Mouse (Mus musculus): ENCODE data around the gene Abcc6.
A peak's percentile ranks its signal among the peaks of the same experiment; 100 is the strongest.

The Abcc6 gene

DNA sequence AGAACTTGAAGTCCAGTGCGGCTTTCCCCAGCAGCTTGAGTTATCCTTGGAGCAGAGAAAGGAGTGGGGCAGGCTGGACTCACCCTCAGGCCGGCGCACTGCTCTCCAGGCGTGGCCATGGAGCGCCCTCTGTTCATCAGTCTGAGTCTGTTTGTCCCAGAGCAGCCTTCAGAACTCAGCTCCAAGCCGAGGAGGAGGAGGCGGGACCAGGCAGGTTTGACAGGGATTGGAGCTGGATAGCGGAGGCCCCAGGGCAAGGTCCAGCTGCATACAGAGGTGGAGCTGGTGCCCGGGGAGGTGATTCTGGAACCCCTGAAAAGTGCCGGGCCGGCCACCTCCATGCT, at the start of gene Abcc6:
Abcc6 (minus strand) TSS at position 158 of the 344 bp plus-strand sequence.
- peak; percentile 86 to 91 for DNase-seq

DNA sequence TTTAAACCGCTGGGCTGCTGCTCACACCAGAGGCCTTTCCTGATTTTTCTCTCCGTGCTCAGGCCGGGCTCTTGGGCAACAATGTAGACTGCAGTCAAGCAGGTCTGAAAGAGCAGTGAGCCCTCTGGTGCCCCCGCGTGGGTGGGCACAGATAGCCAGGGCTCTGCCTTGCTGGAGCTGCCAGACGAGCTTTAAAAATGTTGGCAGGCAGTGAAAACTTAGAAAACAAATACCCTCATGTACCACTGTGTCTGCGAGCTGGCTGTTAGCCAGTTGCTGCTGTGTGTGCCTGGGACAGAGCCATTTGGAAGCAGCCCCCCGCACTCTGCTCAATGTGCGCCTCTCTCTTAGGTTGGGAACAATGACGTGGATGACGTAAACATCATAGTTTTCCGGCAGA, 47.6 kb upstream of the Abcc6 start:
- DNase-seq, result no peak

DNA sequence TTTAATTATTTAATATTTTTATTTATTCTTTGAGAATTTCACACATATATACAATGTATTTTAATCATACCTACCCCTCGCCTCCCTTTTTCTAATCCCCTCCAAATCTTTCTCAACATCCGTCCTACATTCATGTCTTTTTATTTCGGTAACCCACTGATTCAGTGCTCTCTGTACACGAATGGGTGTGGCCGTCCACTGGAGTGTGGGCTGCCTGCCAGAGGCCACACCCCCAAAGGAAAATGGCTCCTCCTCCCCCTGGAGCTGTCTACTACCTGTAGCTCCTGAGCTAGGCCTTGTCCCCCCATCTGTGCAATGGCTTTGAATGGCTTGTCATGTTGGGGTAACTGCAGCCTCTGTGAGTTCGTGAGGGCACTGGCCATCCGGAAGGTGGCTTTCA, 46.7 kb upstream of the Abcc6 start:
- no peak for DNase-seq

DNA sequence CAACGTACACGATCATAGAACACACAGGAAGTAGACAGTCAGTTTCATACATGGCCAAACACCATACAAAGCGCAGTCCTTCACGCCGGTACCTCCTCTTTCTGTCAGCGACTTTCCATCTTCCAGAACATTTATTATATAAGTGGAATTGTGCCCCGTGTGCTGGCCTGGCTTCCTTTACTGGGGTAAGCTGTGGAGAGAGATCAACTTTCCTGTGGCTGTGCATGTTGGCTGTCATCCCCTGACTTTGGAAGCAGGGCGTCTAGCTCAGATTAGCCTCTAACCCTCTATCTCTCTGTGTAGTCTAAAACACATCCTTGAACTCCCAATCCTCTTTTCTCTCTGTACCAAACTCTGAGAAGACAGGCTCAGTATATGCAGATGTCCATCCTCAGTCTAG, 38.7 kb upstream of the Abcc6 start:
- no peak for DNase-seq

DNA sequence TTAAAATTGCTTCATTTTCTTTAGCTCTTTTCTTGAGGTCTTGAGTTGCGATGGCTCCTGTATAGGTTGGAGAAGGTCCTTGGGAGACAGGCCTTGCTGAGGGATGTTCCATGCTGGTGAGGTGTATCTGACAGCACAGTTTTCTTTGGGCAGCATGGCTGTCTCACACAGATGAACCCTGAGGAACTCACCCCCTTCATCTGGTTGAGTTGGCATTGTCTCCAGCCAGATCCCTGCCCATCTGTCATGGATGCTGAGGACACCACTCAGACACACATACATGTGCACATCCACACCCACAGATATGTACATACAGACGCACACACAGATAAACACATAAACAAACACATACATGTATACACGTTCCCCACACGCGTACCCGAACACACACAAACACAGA, 33.2 kb upstream of the Abcc6 start:
- DNase-seq, result no peak

DNA sequence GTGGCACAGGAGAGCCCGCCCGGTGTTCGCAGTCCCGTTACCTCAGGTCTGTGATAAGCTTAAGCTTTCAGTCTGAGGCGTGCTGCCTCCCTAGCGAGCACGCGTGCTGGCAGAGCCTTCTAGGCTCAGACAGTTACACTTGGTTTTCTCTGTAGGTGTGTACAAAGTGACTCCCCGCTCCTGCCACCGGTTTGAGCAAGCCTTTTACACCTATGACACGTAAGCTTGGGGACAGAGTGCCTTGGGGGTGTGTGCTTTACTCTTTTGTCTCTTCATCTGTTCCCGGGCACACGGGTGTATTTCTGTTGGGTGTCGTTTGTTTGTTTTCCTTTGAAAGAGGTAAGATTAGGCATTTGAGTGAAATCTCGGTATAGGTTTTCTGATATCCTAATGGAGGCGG, 31.5 kb upstream of the Abcc6 start:
- DNase-seq, result no peak

DNA sequence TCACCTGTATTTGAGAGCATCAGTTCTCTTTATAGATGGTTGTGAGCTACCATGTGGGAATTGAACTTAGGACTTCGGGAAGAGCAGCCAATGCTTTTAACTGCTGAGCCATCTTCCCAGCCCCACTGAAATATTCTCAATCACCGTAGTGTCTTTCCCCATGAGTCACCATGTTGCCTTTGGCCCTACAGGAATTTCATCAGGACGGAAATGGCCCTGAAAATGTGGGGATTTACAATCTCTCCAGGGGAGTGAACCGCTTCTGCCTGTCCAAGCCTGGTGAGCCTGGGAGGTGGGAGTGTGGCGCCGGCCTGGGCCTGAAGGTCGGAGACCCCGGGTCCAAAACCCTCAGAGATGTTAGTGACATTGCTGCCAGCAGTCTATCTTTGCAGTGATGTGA, 30.6 kb upstream of the Abcc6 start:
- no peak for DNase-seq

DNA sequence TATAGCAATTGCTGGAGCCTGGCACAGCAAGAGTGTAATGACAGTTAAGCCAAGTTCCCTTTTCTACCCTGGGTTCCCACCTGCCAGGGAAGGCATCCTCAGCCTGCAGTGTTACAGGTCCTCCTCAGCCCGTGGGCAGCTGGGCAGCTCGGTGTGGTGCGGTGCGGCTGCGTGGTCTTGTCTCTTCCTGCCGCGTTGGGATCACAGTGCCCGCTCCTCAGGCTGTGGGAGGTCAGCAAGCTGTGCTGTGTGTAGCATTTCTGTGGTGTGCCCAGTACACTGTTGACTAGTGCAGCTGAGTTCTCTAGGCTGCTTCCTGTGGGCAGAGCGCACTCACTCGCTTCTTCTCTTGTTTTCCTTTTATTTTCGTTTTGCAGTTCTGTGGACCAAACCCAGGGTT, 28.8 kb upstream of the Abcc6 start:
- no peak for DNase-seq

DNA sequence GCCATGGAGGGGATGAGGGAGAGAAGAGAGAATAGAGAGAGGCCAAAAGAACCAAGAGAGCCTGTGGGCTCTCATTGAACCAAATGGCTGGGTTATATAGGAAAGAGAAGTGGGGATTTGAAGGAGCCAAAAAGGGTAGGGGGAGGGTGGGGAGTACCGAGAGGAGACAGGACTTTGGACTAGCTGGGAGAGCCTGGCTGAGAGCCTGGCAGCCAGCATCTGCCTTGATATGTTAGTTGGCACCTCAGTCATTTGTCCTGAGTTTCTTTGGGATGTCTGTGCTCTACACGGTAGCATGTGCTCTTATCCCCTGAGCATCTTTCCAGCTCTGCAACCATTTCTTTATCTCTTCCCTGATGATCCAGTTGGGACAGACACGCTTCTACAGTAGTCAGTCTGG, 23.5 kb upstream of the Abcc6 start:
- DNase-seq, result no peak

DNA sequence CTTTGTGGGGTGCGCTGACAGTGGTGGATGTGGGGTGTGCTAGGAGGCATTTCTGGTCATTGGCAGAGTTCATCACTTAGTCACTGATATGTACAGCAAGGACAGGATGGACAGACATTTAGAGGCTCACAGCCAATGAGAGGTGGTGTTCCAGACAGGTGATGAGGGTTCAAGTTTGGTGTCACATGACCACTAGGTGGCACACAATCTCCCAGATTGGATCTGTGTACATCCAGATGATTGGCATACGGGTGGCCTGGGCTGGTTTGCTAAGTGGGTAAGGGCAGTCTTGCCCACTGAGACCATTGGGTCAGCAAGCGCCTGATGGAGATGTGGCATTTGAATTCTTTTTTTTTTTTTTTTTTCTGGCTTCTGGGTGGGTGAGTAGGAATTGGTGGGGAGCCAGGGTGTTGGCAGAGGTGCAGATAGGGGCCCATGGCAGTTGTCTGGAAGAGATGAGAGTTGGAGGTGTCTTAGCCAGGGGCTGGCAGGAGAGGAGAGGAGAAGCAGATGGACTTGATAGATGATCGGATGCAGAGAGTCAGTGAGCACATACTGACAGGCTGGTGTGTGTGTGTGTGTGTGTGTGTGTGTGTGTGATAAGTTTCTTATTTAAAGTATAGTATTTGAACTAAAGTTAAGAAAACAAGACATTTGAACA, 22.2 kb upstream of the Abcc6 start:
- DNase-seq, result peak in 1 of 2 experiments; percentile 26

DNA sequence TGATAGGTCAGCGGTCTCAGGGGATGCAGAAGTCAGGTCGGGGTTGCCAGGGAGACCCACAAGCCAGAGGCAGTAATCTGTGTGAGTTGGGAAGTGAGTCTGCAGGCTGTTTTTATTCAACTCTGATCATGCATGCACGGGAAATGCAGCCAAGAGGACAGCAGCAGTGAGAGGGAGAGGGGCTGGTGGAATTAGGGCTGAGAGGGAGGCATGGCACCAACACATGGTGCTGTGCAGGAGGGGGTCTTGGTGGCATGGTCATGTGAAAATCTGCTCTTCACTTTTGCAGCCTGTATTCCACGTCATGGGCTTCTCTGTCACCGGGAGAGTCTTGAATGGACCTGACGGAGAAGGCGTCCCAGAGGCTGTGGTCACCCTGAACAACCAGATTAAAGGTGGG, 19.9 kb upstream of the Abcc6 start:
- DNase-seq, result no peak

DNA sequence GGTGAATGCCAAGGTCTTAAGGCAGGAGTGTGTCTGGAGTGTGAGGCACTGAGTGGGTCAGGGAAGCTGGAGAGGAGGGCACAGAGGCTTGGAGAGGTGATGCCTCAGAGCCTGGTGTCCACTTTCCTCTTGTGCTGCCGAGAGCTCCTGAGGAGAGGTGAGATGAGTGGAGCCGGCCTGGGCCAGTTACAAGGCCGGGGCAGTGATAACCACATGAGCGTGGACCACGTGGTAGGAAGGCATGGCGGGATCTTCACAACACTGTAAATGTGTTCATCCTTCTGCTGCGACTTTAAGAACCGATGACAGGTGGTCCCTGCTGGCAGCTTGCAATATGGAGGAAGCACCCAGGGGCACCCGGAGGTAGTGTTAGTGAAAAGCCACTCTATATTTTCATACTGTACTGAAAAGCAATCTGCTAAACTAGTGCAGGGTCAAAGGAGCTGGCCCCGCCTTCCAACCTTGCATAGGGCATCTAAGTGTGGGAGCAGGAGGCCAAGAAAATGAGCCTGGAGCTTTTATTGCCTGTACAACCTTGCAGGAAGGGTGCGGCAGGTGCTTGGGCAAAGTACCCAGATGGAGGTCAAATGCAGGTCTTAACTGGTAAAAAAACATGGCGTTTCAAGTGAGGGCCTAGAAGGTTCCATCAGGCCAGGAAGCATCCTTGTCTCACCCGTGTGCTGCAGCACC, 17.9 kb upstream of the Abcc6 start:
- DNase-seq, result no peak

DNA sequence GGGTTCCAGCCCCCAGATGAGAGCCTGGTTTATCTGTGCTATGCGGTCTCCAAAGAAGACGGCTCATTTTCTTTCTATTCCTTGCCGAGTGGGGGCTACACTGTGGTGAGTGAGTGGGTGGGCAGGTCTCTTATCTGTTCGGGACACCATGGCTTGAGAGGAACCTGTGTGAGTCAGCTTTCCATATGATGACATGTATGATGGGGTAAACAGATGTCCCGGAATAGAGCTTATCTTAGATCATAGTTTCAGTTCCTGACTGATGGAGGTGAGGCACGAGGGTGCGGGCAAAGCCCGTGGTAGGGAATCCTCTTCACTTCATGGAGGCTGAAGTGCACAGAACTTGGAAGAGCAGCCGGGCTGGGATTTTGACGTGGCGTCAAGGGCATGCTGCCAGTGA, 15.8 kb upstream of the Abcc6 start:
- DNase-seq, result no peak

DNA sequence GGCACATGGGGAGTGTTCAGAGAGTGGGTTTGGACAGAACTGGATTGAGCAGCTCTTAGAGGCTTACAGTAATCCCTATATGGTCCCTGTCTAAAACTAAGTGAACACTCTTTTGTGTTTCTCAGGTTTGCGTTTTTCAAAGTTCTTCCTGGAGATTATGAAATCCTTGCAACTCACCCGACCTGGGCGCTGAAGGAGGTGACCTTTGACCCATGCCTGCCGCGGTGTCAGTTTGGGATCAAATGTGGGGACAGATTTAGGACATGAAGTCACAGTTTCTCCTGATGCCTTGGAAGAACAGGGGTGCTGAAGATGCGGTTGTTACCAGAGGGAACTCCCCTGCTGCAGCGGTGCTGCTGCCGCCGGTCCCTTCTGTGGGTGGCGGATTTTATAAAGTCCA, 14.0 kb upstream of the Abcc6 start:
- DNase-seq, result no peak

DNA sequence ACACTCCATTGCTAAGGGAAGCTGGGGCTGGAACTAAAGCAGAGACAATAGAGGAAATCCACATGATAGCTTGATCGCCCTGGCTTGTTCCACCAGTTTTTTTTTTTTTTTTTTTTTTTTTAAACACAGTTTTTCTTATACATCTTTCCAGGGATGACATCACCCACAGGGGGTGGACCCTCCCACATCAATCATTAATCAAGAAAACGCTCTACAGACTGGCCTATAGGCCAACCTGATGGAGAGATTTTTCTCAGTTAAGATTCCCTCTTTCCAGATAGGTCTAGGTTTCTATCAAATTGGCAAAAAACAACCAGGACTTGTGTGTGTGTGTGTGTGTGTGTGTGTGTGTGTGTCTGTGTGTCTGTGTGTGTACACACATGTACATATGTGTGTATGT, 9.8 kb upstream of the Abcc6 start:
- DNase-seq, result no peak

DNA sequence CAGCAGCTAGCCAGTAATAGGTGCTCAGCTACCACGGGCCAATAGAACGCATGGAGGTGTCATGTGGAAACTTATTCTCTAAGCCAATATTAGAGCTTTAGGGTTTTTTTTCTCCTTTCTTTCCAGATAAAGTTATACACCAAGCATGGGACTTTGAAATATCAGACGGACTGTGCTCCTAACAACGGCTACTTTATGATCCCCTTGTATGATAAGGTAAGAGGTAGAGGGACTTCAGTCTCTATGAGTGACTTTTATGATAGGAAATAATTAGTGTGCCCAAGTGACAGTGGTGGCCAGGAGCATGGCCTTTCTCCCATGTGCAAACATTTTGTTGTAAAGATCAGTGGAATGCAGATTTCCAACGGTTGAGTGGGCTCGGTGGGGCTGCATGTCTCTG, 7.3 kb upstream of the Abcc6 start:
- no peak for DNase-seq

DNA sequence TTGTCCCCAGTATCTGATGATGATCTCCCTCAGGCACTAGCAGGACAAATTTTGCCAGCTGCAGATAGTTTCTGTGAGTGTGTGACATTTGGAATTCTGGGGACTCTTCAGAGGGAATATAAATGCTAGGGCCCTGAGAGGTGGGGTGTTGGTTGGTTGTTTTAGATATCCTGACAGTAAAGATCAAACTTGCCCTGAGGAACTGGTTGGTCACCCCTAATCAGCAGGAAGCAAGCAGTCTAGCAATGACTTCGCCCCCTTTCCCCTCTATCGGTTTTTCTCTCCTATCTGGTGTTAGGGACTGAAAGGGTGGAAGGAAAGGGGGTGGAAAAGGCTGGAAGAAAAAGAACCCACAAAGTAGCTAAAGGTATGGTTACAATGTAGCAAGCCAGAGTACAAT, 5.4 kb upstream of the Abcc6 start:
- DNase-seq, result no peak

DNA sequence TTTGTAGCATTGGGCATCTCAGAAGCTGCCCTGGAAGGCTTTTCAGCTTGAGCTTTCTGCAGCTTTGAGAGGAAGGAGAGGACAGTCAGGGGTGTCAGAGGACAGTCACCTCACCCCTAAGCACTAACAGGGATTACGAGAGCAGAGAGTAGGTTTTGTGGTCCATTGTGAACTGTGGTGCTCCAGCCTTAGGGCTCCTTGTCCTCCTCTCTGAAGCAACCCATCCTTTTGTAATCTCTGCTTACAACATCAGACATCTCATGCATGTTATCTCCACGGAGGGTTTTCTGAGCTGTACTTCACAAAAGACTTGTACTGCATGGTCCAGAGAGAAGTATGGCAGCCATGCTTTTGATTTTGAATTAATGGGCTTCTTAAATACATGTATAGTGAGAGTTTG, 4.9 kb upstream of the Abcc6 start:
- no peak for DNase-seq

DNA sequence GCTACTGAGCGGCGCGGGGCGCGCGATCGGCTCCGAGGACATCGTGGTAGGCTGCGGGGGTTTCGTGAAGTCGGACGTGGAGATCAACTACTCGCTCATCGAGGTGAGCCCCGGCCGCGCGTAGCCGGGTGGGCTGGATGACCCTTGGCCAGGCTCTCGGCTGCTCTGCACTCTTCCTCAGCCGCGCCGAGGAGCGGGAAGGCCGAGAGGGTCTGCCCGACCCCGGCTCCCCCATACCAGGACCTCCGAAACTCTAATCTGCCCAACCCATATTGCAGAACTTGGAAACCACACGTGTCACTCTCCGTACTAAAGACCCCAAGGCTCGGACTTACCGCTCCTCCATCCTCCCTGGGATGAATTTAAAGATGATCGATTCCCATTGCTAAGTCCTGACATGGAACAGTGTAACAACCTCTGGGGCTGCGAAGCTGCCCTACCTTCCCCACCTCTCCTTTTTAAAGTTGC, 3.8 kb upstream of the Abcc6 start:
- no peak for DNase-seq

DNA sequence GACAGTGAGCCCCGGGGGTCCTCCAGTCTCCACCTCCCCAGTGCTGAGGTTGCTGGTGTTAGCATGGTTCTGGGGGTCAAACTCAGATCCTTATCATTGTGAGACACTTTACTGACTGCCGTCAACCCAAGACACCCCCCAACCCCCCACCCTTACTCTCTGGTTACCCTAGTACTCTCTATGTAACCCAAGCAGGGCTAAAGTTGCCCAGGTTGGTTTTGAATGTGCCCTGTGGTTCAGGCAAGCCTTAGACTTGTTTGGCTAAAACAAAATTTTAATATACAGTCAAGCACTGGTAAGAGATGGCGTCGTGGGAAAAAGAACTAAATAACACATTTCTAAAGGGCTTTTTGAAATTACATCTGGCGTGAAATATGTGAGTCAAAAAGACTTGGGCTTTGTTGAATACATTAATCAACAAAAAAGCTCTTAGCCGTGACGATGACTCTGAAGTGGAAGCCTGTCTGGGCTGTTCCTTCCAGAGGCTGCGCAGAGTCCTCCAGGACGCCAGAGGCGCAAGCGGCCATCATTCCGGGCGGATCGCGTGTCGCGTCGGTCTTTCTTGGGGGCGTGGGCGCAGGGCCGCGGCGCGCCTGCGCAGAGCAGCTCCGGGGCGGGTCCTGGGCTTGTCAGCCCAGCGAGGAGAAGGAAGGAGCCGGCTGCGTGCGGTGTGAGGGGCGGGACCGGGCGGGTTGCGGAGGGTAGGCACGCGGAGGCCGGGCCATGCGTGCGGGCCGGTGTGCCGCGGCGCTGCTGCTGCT, 3.2 kb upstream of the Abcc6 start, which contains the start of gene Nomo1:
Nomo1 (plus strand) TSS at position 590 of the 761 bp plus-strand sequence.
- DNase-seq, result peak; percentile 96 to 99

DNA sequence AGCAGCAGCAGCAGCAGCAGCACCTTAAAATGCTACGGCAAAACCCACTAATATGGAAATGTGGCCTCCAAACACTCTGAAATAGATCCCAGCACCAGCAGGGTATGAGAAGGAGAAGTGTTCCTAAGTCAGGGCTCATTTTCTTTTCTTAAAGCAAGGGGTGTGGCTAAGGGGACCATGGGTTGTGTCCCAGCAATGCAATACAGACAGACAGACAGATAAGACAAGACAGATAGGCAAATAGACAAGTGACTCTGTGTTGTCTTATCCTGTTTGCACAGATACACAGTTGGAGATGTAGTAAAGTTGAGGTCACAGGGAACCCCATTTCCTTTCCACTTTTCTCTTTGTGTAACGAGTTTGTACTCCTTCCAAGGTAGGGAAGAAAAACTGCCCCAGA, 973 bp upstream of the Abcc6 start:
- DNase-seq, result no peak

DNA sequence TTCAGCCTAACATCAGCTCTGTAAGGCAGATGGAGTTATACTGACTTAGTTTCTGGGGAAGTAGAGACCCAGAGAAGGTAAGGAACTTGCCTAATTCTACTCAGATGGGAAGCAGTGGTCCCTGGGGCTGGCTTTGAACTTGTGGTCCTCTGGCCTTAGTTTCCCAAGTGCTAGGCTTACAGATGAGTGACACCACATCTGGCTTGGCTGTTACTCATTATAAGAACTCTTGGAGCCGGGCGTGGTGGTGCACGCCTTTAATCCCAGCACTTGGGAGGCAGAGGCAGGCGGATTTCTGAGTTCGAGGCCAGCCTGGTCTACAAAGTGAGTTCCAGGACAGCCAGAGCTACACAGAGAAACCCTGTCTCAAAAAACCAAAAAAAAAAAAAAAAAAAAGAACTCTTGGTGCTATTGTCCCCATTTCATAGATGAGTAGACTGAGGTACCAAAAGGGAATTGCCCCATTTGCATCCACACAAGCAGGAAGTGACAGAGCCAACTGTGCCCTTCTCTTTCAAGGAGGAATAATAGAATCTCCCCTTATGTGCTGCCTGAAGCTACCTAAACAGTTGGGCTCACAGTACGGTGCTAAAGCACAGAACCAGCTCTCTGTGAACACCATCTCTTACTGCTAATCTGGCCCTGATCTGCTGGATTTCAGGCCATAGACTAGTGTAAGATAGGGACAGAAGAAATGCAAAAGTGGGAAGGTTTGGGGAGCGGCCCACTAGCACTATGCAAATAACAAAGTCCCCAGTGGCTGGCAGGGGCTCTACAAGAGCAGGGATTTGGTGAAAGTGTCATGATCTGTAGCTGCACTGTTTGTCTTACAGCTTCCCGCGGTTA, 580 bp downstream of the Abcc6 start:
- DNase-seq, result no peak

DNA sequence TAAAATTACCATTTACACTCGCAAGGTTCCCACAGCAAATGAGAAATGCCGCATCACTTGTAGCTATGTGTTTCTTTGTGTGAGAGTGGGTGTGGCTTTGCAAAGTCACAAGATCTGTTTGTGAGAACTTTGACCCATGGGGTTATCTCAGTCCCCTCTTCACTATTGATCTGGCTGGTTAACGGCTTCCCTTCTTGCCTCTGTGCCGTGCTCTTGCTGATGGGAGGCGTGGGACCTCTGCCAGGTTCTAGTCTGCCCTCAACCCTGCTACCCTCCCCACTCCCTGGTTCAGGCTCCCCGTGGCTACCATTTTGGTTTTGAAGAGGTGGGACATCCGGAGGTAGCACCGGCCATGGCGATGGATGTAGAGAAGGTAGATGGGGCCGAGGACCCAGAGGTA, 1.4 kb downstream of the Abcc6 start:
- DNase-seq, result no peak

Measured in kidney, postnatal 36 days (tissue).